Mouse (Mus musculus): ENCODE results near the gene Apopt1.

DNA sequence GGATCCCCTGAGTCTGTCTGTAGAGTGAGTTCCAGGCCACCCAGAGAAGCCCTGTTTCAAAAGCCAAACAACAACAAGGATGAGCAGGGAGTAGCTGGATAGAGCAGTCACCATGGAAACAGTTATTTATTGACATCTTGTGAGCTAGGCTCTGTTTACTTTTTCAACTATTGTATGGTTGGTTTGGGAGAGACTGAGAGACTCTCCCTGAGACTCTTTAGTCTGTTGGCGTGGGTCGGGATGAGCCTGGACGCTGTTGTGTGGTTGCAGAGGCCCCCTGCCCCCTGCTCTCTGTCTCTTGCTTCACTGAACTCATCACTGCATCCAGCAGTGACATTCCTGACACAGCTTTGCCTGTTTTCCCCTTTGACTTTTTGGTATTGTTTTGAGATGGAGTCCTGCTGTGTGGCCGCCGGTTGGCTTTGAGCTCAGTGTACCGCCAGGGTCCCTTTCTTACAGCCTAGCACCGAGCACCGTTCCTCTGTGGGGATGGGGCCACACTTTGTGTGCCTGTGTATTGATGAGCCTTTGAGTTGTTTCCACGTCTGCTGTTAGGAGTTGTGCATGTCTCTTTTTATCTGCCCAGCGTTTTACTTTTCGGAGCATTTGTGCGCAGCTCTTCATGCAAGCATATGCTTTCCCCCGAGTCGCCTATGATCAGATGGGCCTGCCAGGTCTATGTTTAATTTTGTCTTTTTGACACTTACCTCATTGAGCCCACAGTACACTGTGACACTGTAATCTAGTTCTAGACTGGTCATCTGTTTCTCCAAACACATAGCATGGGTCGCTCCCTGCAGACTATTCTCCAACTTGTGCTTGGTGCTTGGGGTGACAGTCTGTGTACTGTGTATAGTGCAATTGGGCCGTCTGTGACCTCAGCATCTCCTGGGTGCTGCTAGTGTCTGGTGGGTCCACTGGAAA lies 53.5 kb downstream of the Apopt1 start:
- TF ChIP-seq E2F4 (IDR thresholded peaks at IDR 0.05; ENCODE audit: insufficient read depth) (no peak), MAX (IDR thresholded peaks at IDR 0.05; ENCODE audit: low read depth) (no peak), POLR2A (IDR thresholded peaks at IDR 0.05; ENCODE audit: insufficient read length, low read depth) (no peak), MYOG (IDR thresholded peaks at IDR 0.05; ENCODE audit: control insufficient read depth in 1 of 3, insufficient read depth in 1 of 3, insufficient read length in 2 of 3, low read depth in 2 of 3) (no peak), SRF (IDR thresholded peaks at IDR 0.05; ENCODE audit: control insufficient read depth, insufficient read length, low read depth) (no peak), USF1 (IDR thresholded peaks at IDR 0.05; ENCODE audit: low read depth) (no peak), CEBPB (IDR thresholded peaks at IDR 0.05; ENCODE audit: insufficient read depth, poor library complexity, severe bottlenecking) (no peak), TCF12 (IDR thresholded peaks at IDR 0.05; ENCODE audit: insufficient read depth, poor library complexity, severe bottlenecking) (no peak), POLR2AphosphoS2 (IDR thresholded peaks at IDR 0.05; ENCODE audit: insufficient read length, low read depth) (no peak)

Data from myocyte (in vitro differentiated cells).